Comparison of ENCODE assay signal across 9 mouse cellular contexts in genomic region chr4:145286369-145287120, GRCm38 (mm10). TPM values are rescaled to one million over a fixed set of nuclear protein-coding genes. Genes with fewer than 3 reads are reported as not detected.
A peak's percentile ranks its signal among the peaks of the same experiment; 100 is the strongest.
DNase-seq lines count a peak whose midpoint lies in the region; ATAC-seq and TF ChIP-seq lines count a peak whose summit lies in the region.
"Had no signal": no experiment of that assay in that cellular context is flagged by ENCODE, and none has a peak within 500 bp of the region (broad histone marks: within the 10 kb centered on the region; RNA-seq: fewer than 3 reads in every experiment).

No protein-coding gene starts in this region.

- no peaks in the 10 kb centered on the region for H3K4me1 ChIP-seq in ES-E14 (ENCODE audit: control insufficient read depth in 2 of 2, insufficient read depth in 2 of 2, low read length in 2 of 2, poor library complexity in 1 of 2)
- no peaks in the 10 kb centered on the region for H3K4me1 ChIP-seq in forebrain, embryonic 13.5 days
- H3K4me1 ChIP-seq in liver, embryonic 15.5 days (replicated peaks): no peaks in the 10 kb centered on the region
- no peaks in the 10 kb centered on the region for H3K4me1 ChIP-seq in neural tube, embryonic 12.5 days

- H3K9me3 ChIP-seq in ES-E14 (ENCODE audit: control insufficient read depth, insufficient read depth, low read depth, low read length): no peaks in the 10 kb centered on the region
- H3K9me3 ChIP-seq in forebrain, embryonic 13.5 days (replicated peaks): no peaks in the 10 kb centered on the region
- no peaks in the 10 kb centered on the region for H3K9me3 ChIP-seq in liver, embryonic 15.5 days (replicated peaks)
- H3K9me3 ChIP-seq in neural tube, embryonic 12.5 days: no peaks in the 10 kb centered on the region

- H3K9ac ChIP-seq in ES-E14 (ENCODE audit: insufficient read depth, low read depth, low read length, poor library complexity, severe bottlenecking): no peak overlapping the region
- H3K9ac ChIP-seq in forebrain, embryonic 13.5 days: no peak overlapping the region
- H3K9ac ChIP-seq in liver, embryonic 15.5 days: no peak overlapping the region
- H3K9ac ChIP-seq in neural tube, embryonic 12.5 days: no peak overlapping the region

- TF ChIP-seq POLR2A in brain, embryonic 14.5 days (IDR thresholded peaks at IDR 0.05; ENCODE audit: borderline replicate concordance, extremely low read depth, insufficient read depth, insufficient read length, poor library complexity, severe bottlenecking): no peak

- peak; percentile 82 for DNase-seq in ES-E14 (ENCODE audit: low read depth, low spot score)
- DNase-seq in brain, embryonic 14.5 days (ENCODE audit: low read depth): peak; percentile 84
- DNase-seq in heart, postnatal 4 days: peak; percentile 81
- peak; percentile 88 for DNase-seq in large intestine, adult 2 months (ENCODE audit: low read depth, low spot score)
- peak; percentile 54 to 76 for DNase-seq in thymus, postnatal 10 days (ENCODE audit: low spot score in 2 of 2)

- no peak overlapping the region for H3K27ac ChIP-seq in ES-E14 (ENCODE audit: insufficient read depth, low read depth, low read length, poor library complexity, severe bottlenecking)
- H3K27ac ChIP-seq in forebrain, embryonic 13.5 days: no peak overlapping the region
- no peak overlapping the region for H3K27ac ChIP-seq in liver, embryonic 15.5 days (replicated peaks)
- H3K27ac ChIP-seq in neural tube, embryonic 12.5 days: no peak overlapping the region

- H3K27me3 ChIP-seq in forebrain, embryonic 13.5 days: no peaks in the 10 kb centered on the region
- H3K27me3 ChIP-seq in liver, embryonic 15.5 days: no peaks in the 10 kb centered on the region
- H3K27me3 ChIP-seq in neural tube, embryonic 12.5 days (replicated peaks): no peaks in the 10 kb centered on the region

- H3K4me2 ChIP-seq in forebrain, embryonic 13.5 days: no peak overlapping the region
- no peak overlapping the region for H3K4me2 ChIP-seq in liver, embryonic 15.5 days
- H3K4me2 ChIP-seq in neural tube, embryonic 12.5 days (replicated peaks): no peak overlapping the region

- WGBS in forebrain, embryonic 13.5 days: 48% methylated on average over 4 of the region's 4 CpGs
- WGBS in large intestine, adult 2 months: 28% methylated on average over 4 of the region's 4 CpGs
- WGBS in liver, embryonic 15.5 days (ENCODE audit: insufficient replicate concordance): 40% methylated on average over 4 of the region's 4 CpGs
- 56% methylated on average over 4 of the region's 4 CpGs for WGBS in neural tube, embryonic 12.5 days

- in situ Hi-C loops in ES-E14 (cut with MboI; ENCODE audit: low sequenced_read_pairs in 2 of 2, unreplicated experiment in 2 of 2): loop anchor here (25.0 kb wide), 2 partner anchors 99 to 399 kb away; partner anchors contain the start of genes Dhrs3 (in 2 of the 2) and Vps13d (in 1 of the 2)

- peak; percentile 81 for ATAC-seq in forebrain, embryonic 13.5 days
- peak; percentile 20; the same call in 1 of the 2 replicates for ATAC-seq in liver, embryonic 15.5 days (ENCODE audit: insufficient read depth)
- peak; percentile 86 for ATAC-seq in neural tube, embryonic 12.5 days (ENCODE audit: low FRiP score, low read depth)

- H3K36me3 ChIP-seq in ES-E14 (ENCODE audit: control insufficient read depth, insufficient read depth, low read length, poor library complexity, severe bottlenecking): no peaks in the 10 kb centered on the region
- no peaks in the 10 kb centered on the region for H3K36me3 ChIP-seq in forebrain, embryonic 13.5 days (ENCODE audit: poor library complexity, severe bottlenecking)
- no peaks in the 10 kb centered on the region for H3K36me3 ChIP-seq in liver, embryonic 15.5 days (replicated peaks)
- no peaks in the 10 kb centered on the region for H3K36me3 ChIP-seq in neural tube, embryonic 12.5 days

- H3K4me3 ChIP-seq in ES-E14 (ENCODE audit: insufficient read depth in 1 of 2, low read depth in 1 of 2, low read length in 2 of 2, poor library complexity in 1 of 2, severe bottlenecking in 1 of 2): no peak overlapping the region
- H3K4me3 ChIP-seq in forebrain, embryonic 13.5 days: no peak overlapping the region
- no peak overlapping the region for H3K4me3 ChIP-seq in liver, embryonic 15.5 days (replicated peaks)
- no peak overlapping the region for H3K4me3 ChIP-seq in neural tube, embryonic 12.5 days

- TF ChIP-seq CTCF in brain, embryonic 14.5 days (IDR thresholded peaks at IDR 0.05; ENCODE audit: borderline replicate concordance, extremely low read depth, insufficient read depth, insufficient read length): peak; percentile 68; the same call in 1 of the 2 replicates

TF ChIP-seq in ES-E14, 5 proteins besides CTCF, POLR2A, EP300 and RAD21:
- TF ChIP-seq ZC3H11A (IDR thresholded peaks at IDR 0.05; ENCODE audit: borderline replicate concordance, low read depth, low read length): peak; percentile 98
- TF ChIP-seq CHD2 (IDR thresholded peaks at IDR 0.05; ENCODE audit: low read depth, low read length): no peak
TF ChIP-seq in ES-E14: peak in this region for 1.

RNA-seq across cellular contexts. Expression of gene Tnfrsf8, which starts 28.4 kb away (rescaled TPM):
- 4.0 and 5.1 TPM in 2 replicates for total RNA-seq in ES-E14 (2012; rRNA removed)
- 0.30 and 0.40 TPM in 2 replicates for polyA plus RNA-seq in brain, embryonic 14.5 days (2012; rRNA removed)
- polyA plus RNA-seq in forebrain, embryonic 13.5 days (2015; fragmentation: Nextera tagmentation; extraction: Ambion mirVana): 0.08 and 0.18 TPM in 2 replicates
- total RNA-seq in heart, postnatal 4 days (2021): under 1 TPM; 0.19 to 0.23 TPM
- polyA plus RNA-seq in large intestine, adult 2 months (2012; rRNA removed): 0.52 and 0.64 TPM in 2 replicates
- 0.06 and 0.07 TPM in 2 replicates for polyA plus RNA-seq in liver, embryonic 15.5 days (2015; fragmentation: Nextera tagmentation; extraction: Ambion mirVana)
- polyA plus RNA-seq in neural tube, embryonic 12.5 days (2016; fragmentation: Nextera tagmentation; extraction: Ambion mirVana): 0.05 and 0.09 TPM in 2 replicates
- polyA plus RNA-seq: heart, embryonic 14.5 days had no signal

RNA-seq across cellular contexts. Expression of gene Tnfrsf1b, which starts 39.9 kb away (rescaled TPM):
- 4.3 and 10.7 TPM in 2 replicates for total RNA-seq in ES-E14 (2012; rRNA removed)
- 2.2 and 3.4 TPM in 2 replicates for polyA plus RNA-seq in brain, embryonic 14.5 days (2012; rRNA removed)
- 1.6 and 1.8 TPM in 2 replicates for polyA plus RNA-seq in forebrain, embryonic 13.5 days (2015; fragmentation: Nextera tagmentation; extraction: Ambion mirVana)
- total RNA-seq in heart, postnatal 4 days (2021): 1 to 10 TPM; 4.5 to 5.0 TPM
- 15.1 and 17.8 TPM in 2 replicates for polyA plus RNA-seq in large intestine, adult 2 months (2012; rRNA removed)
- 7.7 and 9.3 TPM in 2 replicates for polyA plus RNA-seq in liver, embryonic 15.5 days (2015; fragmentation: Nextera tagmentation; extraction: Ambion mirVana)
- 2.9 and 3.1 TPM in 2 replicates for polyA plus RNA-seq in neural tube, embryonic 12.5 days (2016; fragmentation: Nextera tagmentation; extraction: Ambion mirVana)

Comparison
In these comparisons a context has a peak if more than half of its experiments do, and no peak if none do; other contexts are left out.
1. ATAC-seq: peak in every context shown above with its lines; median percentile 86 in neural tube, embryonic 12.5 days; 81 in forebrain, embryonic 13.5 days; 20 in liver, embryonic 15.5 days.